Mouse (Mus musculus) spleen, adult 2 months (tissue): ENCODE data around the gene Cd79a.

Source experiments
- CTCF ChIP-seq: fragments of 200-500 bp; IDR thresholded peaks from 2 replicates; pipeline ENCODE4 v1.5.1; 2011; ENCODE audit warnings: mild to moderate bottlenecking, inconsistent platforms; ENCODE audit not compliant: insufficient read depth, insufficient read length, insufficient replicate concordance; ENCODE audit errors: extremely low read depth
- POLR2A ChIP-seq: fragments of 200-500 bp; IDR thresholded peaks from 2 replicates; pipeline ENCODE4 v1.6.1; 2011; ENCODE audit warnings: low read depth, low read length, inconsistent platforms

DNA sequence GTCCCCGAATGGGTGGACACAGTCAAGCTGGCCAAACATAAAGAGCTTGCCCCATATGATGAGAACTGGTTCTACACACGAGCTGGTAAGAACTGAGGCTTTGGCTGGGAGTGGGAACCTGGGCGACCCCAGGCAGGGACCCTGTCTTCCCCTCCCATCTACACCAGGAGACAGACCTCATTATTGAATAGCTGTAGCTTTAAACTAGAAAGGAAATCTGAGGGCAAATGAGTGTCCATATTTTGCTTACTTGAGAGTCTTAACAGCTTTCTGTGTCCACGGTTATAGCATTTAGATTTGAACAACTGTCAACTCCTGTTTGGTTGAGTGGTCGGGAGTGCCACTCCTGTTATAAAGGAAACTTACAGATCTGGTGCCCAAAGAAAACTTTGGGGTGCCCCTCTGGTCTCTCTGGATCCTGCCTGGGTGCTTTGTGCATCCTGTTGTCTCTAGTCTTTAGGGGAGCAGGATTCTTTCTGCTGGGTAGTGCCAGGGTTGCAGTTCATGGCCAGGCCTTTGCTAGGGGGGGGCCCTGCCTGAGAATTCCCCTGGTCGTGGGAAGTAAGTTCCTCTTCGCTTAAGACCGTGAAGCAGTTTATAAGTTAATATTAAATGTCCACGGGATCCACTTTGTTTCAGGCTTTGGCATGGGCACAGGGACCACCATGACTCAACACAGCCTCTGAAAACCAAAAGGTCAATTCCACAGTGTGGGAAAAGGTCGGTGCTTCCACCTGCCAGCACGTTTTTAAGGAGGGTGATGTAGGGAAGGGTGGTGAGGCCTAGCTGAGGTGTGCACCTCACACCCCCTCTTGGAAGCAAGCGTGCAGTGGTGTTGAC, 11.5 kb upstream of the Cd79a start:
- TF ChIP-seq CTCF (no peak), POLR2A (no peak)
